Mouse (Mus musculus): Measurements from ENCODE around the gene Rgs21.

Rgs21 gene

DNA sequence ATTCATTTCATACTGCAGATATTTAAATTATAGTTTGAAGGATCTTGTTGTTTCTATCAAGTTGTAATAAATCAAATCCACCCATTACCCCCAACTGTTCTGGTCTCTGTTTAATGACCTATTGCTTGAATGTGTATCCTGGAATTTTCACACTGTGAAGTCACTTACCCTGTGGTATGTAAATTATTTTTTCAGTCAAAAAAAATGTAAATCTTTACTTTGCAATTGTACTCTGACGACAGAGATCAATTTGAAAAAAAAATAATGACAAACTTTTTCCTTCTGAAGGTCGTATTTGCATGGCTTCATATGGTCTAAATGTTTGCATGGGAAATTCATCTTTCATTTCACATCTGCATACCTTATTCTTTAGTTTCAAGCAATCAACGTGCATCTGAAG is at the start of gene Rgs21:
Rgs21 (minus strand) TSS at position 101 of the 400 bp plus-strand sequence.
- DNase-seq (ENCODE audit: low spot score), result no peak

DNA sequence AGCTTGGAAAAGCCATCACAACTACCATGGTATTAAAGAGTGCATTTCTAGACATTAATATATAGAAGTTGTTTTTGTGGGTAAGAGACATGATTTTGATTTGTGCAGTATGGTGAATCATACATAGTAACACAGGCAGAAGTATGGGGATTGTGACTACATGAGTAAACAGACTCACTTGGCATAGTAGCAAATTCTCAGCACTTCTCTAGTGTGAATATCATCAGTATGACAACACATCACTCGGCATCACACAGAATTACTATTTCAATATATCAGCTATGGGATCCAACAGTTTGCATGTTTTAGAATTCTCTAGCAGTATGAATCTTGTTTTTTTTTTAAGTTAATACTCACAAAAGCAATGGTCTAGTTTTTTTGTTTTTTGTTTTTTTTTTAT is 36.6 kb upstream of the Rgs21 start:
- DNase-seq (ENCODE audit: low spot score), result no peak

DNA sequence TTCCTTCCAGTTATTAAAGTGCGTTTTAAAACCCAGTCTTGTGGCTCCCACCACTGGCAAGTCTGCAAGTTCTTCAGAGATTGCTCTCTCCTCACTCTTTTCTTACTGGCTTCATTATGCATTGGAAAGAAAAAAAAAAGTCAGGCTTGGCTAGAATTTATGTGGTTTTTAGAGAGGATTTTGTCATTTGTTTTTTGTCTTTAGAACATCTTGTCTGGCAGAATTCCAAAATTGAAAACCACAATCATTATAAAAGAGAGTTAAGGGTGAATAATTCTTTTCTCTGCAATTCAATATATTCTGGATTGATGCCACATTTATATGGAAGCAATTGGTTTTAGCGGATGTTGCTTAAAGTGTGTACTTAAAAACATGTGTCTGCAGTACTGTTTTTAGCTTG is 35.5 kb upstream of the Rgs21 start:
- DNase-seq (ENCODE audit: low spot score), result peak; percentile 57

DNA sequence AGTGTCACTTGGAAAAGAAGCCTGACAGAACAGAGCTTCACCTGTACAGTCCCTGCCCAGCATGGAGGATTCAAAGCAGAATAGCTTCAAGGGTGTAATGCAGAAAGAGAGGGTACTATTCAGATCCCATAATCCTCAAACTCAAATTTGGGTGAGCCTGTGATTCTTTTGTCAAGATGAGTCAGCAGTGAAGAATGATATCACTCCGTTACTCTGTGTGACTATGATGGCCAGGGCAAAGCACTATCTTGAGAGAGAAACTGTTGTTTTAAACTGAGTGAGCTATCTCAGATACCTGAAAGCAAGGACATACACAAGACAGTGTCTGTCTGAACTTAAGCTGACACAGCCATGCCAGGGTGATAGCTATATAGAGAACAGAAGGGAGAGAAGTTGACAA is 11.9 kb upstream of the Rgs21 start:
- no peak for DNase-seq (ENCODE audit: low spot score)

DNA sequence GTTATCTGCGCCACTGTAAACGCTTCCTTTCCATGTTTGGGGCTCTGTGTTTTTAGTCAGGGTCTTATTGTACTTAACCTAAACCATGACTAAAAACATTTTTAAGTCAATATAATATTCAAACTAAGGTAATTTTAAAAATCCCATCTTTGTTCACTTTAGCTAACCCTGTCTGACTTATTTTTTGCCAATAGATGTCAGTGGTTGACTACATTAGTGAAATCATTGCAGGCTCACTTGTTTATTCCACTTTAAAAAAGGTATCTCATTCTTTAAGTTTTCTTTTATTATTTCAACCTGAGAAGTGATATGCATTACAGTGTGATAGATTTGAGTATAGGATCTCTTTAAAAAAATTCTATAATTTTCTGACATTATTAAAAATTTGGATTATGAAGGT is 5.5 kb upstream of the Rgs21 start:
- DNase-seq (ENCODE audit: low spot score), result peak; percentile 37

DNA sequence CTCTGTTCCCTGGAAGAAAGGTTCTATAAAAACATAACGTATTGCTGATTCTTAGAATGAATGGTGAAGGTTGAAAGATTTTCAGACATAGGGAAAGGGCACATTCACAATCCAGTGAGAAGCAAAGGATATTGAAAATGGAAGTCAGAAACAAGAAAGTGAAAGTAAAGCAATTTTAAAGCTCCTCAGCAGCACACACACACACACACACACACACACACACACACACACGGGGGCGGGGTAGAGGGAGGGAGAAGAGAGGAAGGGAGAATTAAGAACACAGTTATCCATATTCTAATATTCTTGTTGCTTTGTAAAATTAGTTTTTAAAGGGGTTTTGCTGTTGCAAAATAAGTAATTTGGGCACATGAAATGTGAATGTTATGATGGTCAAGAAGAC is 2.4 kb upstream of the Rgs21 start:
- DNase-seq (ENCODE audit: low spot score), result peak; percentile 8

DNA sequence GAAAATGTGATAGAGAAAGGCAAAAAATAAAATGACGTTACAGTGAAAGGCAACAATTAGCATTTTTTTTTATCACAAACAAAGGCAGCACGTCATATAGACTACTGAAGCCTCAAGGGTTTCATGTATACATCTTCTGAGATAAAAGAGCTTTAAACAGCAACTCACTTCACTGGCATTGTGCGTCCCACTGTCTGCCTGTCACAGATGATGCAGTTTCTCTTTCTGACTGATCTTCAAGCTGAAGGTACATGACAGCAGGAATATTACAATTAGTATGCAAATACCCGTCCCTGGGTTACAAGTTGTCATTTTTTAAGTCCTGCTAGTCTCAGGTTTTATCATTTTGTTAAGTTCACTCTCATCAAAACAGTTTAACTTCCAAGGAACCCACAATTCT is 22.3 kb downstream of the Rgs21 start:
- DNase-seq (ENCODE audit: low spot score), result no peak

DNA sequence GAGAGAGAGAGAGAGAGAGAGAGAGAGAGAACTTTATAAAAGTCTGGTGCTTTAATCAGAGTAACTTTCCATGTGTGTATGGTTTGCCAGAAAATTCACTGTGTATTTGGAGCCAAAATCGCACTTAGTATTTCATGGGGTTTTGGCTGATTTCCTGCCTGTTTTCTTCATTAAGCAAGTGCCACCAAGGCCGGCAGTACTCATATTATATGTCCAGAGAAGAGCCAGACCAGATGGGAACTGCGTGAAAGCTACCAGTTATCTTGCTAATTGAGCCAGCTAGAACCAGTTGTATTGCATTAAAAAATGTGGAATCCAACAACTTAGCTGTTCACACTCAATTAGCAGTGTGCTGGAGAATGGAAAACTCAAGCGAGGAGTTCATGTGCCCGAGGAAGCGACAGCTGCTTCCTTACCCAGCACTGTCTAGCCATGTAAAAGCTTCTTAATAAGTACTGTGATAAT is 22.9 kb downstream of the Rgs21 start:
- peak; percentile 11 for DNase-seq (ENCODE audit: low spot score)

DNA sequence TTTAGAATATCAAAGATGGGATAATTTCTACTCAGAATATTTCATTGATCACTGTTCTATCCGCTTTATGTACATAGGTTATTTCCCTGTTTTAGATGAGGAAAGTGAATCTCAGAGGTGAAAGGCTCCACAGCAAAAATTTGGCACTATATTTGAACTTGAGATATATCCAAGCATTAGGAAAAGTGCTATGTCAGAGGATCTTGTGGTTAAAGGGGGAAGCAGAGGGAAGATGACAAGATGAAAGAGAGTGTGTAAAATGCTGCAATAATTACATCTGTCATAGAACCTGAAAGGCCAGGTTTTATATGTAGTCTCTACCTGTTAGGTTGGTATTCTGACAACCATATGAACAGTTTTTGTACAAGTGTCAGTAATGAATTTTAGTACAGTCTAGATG is 35.7 kb downstream of the Rgs21 start:
- DNase-seq (ENCODE audit: low spot score), result no peak

DNA sequence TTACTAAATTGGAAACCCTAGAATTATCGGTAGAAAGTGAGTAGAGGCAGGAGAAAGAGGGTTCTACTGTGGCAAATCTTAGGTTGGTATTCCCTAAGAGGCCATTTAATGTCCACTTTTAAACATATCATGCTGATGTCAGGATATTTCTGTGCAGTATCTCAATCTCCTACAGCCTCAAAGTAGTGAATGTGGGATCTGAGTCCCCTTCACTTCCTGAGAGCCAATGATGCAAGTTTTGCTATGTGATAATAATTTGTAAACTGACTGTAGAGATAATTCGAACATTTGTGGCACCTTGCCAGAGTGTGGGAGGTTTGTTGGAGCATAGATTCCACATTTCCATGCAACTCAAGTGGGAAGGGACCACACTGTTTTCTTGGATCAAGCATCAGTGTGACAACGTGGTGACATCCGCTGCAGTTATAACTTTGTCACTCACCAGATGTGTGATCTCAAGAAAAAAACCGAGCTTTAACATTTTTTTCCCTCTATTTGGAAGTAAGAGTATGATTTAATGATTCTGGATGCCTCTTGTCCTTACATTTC is 49.5 kb downstream of the Rgs21 start:
- no peak for DNase-seq (ENCODE audit: low spot score)

DNA sequence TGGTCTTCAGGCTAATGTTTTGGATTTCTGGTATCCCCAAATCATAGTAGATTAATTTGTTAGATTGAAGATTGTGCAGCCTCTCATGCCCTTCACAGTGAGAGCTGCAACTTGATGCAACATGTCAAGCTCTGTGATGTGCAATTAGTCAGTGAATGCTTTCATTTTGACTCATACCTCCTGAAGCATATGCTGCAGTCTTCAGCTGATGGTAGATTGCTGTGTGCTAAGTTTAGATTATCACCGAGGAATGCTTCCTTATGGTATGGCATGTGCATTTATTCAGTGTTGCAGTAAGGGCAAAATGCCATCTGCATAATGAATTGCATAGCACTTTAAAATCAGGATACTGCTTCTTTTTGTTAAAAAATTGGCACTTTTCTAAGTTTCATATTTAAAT is 65.2 kb downstream of the Rgs21 start:
- no peak for DNase-seq (ENCODE audit: low spot score)

DNA sequence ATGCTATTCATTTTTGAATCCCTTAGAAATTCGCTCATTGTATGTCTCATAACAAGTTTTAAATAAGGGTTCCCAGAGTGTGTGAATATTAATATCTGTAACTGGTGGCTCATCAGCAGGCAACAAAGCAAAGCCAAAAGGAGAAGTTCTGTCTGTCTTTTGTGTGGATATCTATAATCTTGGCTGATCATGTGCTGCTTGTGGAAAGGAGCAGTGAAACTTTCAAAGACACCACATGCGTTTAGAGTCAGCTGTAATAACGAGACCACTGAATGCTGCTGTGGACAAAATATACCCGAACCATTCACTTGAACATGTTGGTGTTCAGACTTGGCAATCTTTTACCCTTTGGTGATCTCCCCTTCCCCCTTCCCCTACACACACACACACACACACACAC is 67.0 kb downstream of the Rgs21 start:
- no peak for DNase-seq (ENCODE audit: low spot score)

DNA sequence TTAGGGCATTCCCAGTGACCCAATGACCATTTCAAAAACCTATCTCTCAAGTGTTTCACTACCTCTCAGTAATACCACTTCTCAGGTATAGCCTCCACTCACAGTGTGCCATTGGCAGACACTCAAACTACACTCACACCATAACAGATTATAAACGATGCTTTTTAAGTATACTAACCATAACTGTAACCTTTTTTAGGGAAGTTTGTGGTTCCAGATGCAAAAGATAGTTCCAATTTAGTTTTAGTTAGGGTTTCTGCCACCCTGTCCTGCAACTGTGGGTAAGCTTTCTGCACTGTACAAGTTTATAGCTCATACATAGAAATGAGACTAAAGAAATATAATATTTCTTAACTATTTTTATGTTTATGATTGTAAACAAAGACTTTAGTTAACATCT is 67.7 kb downstream of the Rgs21 start:
- DNase-seq (ENCODE audit: low spot score), result no peak

DNA sequence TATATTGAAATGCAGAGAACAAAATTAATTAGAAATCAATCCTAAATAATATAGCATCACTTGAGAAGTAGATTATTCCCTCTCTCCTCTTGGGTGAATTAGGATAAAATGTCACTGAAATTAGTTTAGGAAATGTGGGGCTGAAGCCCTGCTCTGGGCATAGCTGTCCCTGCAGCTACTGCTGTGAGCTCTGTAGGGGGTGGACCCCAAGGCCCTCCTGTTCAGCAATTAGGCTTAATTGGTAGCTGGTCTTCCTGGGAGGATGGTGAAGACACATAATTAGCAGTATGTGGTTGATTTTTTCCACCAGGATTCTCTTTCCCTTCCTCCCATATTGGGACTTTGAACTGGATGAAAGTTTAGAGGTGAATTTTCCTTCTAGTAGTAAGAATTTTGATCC is 68.7 kb downstream of the Rgs21 start:
- DNase-seq (ENCODE audit: low spot score), result no peak

DNA sequence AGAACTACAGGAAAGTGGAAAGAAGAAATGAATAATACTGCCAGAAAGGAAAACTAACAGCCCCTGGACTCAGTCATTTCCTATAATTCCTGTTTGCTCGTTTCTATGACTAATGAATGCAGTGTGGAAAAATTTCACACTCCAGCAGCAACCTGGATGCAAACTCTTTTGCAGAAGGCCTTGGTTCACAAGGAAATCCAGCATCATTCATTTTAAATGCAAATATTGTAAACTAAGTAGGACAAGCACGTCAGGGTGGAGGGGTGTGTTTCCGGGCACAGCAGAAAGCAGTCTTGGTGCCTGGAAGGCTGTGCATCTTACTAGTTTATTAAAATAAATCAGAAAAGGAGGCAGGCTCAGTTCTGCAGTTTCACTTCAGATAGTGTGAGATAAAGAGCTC is 69.4 kb downstream of the Rgs21 start:
- DNase-seq (ENCODE audit: low spot score), result no peak

DNA sequence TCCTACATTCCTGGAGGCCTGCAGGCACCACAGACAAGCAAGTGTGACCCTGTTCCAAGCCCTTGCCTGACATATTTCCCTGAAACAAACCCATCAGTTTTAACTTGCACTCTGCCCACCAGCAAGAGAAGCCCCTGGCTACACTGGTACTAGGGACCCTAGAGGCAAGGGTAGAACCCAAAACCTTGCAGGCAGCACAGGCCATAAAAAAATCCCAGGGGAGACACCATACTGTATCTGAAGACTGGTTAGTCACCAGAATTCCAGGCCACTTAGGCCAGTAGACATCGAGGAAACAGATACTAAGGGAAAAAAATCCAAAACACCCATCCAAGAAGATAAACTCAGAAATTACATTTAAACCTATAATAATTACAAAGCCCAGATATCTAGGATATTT is 74.1 kb downstream of the Rgs21 start:
- no peak for DNase-seq (ENCODE audit: low spot score)

DNA sequence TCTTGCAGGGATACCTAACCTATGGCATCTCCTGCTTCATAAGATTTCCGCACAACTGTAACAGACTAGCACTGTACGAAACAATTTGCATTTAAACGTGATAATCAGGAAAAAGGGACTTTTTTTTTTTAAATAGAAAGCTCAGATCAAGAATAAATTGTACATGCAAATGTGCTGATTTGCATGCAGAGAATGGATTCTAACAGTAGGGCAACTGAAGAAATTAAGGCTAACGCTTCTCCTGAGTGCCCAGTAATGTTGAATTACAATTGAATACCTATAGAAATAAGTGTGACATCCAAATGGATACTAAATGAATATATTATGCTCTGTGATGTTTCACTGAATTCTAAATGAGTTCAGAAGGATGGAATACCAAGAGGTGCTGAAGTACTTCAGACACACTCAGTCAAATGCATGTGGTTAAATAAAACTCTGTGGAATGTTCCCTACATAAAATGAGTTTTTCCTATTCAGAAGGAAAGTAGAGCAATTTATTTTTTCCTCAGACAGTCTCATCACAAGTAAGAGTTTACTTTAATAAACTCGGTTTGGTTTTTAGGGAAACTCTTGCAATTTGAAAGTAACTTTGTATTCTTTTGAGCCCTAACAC is 79.1 kb downstream of the Rgs21 start:
- no peak for DNase-seq (ENCODE audit: low spot score)
